ENCODE assay signal across 15 mouse cellular contexts in genomic region chr19:27905172-27905571, GRCm38 (mm10).
DNase-seq lines count a peak whose midpoint lies in the region; ATAC-seq and TF ChIP-seq lines count a peak whose summit lies in the region.
"Had no signal": no experiment of that assay in that cellular context is flagged by ENCODE, and none has a peak within 500 bp of the region (broad histone marks: within the 10 kb centered on the region; RNA-seq: fewer than 3 reads in every experiment).

No protein-coding gene starts in this region.

- no peaks in the 10 kb centered on the region for H3K9me3 ChIP-seq in forebrain, embryonic 13.5 days (replicated peaks)
- H3K9me3 ChIP-seq in forebrain, embryonic 10.5 days, result no peaks in the 10 kb centered on the region
- H3K9me3 ChIP-seq in neural tube, embryonic 13.5 days, result no peaks in the 10 kb centered on the region
- H3K9me3 ChIP-seq in neural tube, embryonic 15.5 days (replicated peaks), result no peaks in the 10 kb centered on the region
- H3K9me3 ChIP-seq: embryonic facial prominence, embryonic 15.5 days; heart, embryonic 13.5 days had no signal

- TF ChIP-seq CTCF in layer of hippocampus, adult 2 months (conservative IDR thresholded peaks at IDR 0.05), result no peak

- no peak overlapping the region for H3K4me3 ChIP-seq in forebrain, embryonic 13.5 days
- no peak overlapping the region for H3K4me3 ChIP-seq in forebrain, embryonic 10.5 days
- no peak overlapping the region for H3K4me3 ChIP-seq in layer of hippocampus, adult 2 months
- H3K4me3 ChIP-seq in neural tube, embryonic 13.5 days, result no peak overlapping the region
- no peak overlapping the region for H3K4me3 ChIP-seq in neural tube, embryonic 15.5 days (replicated peaks)
- H3K4me3 ChIP-seq: embryonic facial prominence, embryonic 15.5 days; heart, adult 2 months; heart, embryonic 13.5 days had no signal

- no peak for ATAC-seq in forebrain, embryonic 13.5 days
- no peak for ATAC-seq in neural tube, embryonic 13.5 days (ENCODE audit: low read depth)
- ATAC-seq in neural tube, embryonic 15.5 days (ENCODE audit: low FRiP score), result no peak

- no peak overlapping the region for H3K9ac ChIP-seq in forebrain, embryonic 13.5 days
- no peak overlapping the region for H3K9ac ChIP-seq in neural tube, embryonic 13.5 days
- no peak overlapping the region for H3K9ac ChIP-seq in neural tube, embryonic 15.5 days (replicated peaks)
- H3K9ac ChIP-seq: embryonic facial prominence, embryonic 15.5 days; heart, embryonic 13.5 days had no signal

- H3K27ac ChIP-seq in forebrain, embryonic 13.5 days, result peak overlapping the region; percentile 71; the same call in 1 of the 2 replicates
- no peak overlapping the region for H3K27ac ChIP-seq in forebrain, embryonic 10.5 days
- peak overlapping the region; percentile 90 for H3K27ac ChIP-seq in layer of hippocampus, adult 2 months
- H3K27ac ChIP-seq in neural tube, embryonic 13.5 days (replicated peaks), result peak overlapping the region; percentile 70; the same call in 1 of the 2 replicates
- no peak overlapping the region for H3K27ac ChIP-seq in neural tube, embryonic 15.5 days (replicated peaks)
- H3K27ac ChIP-seq: embryonic facial prominence, embryonic 15.5 days; heart, adult 2 months; heart, embryonic 13.5 days had no signal

- WGBS in forebrain, embryonic 13.5 days, result 21% methylated on average over 1 of the region's 1 CpGs
- 49% methylated on average over 1 of the region's 1 CpGs for WGBS in forebrain, embryonic 10.5 days
- WGBS in neural tube, embryonic 13.5 days, result 29% methylated on average over 1 of the region's 1 CpGs
- WGBS in neural tube, embryonic 15.5 days, result 17% methylated on average over 1 of the region's 1 CpGs

- no peak overlapping the region for H3K4me2 ChIP-seq in forebrain, embryonic 13.5 days
- no peak overlapping the region for H3K4me2 ChIP-seq in neural tube, embryonic 13.5 days
- H3K4me2 ChIP-seq in neural tube, embryonic 15.5 days, result no peak overlapping the region
- H3K4me2 ChIP-seq: embryonic facial prominence, embryonic 15.5 days; heart, embryonic 13.5 days had no signal

- H3K27me3 ChIP-seq in forebrain, embryonic 13.5 days, result peaks cover 6% of the 10 kb centered on the region; the same call in 1 of the 2 replicates
- H3K27me3 ChIP-seq in forebrain, embryonic 10.5 days (ENCODE audit: poor library complexity, severe bottlenecking), result peaks cover 60% of the 10 kb centered on the region
- H3K27me3 ChIP-seq in neural tube, embryonic 13.5 days, result no peaks in the 10 kb centered on the region
- no peaks in the 10 kb centered on the region for H3K27me3 ChIP-seq in neural tube, embryonic 15.5 days (replicated peaks)
- H3K27me3 ChIP-seq: embryonic facial prominence, embryonic 15.5 days; heart, embryonic 13.5 days had no signal

- peaks cover 13% of the 10 kb centered on the region for H3K4me1 ChIP-seq in forebrain, embryonic 13.5 days
- peaks cover 24% of the 10 kb centered on the region for H3K4me1 ChIP-seq in forebrain, embryonic 10.5 days
- H3K4me1 ChIP-seq in neural tube, embryonic 13.5 days (replicated peaks), result peaks cover 22% of the 10 kb centered on the region
- H3K4me1 ChIP-seq in neural tube, embryonic 15.5 days, result peaks cover 12% of the 10 kb centered on the region
- H3K4me1 ChIP-seq: embryonic facial prominence, embryonic 15.5 days had no signal

- peaks cover 4% of the 10 kb centered on the region; the same call in 1 of the 2 replicates for H3K36me3 ChIP-seq in forebrain, embryonic 13.5 days (ENCODE audit: poor library complexity, severe bottlenecking)
- H3K36me3 ChIP-seq in forebrain, embryonic 10.5 days (replicated peaks), result peaks cover 7% of the 10 kb centered on the region
- peaks cover 3% of the 10 kb centered on the region; the same call in 1 of the 2 replicates for H3K36me3 ChIP-seq in neural tube, embryonic 13.5 days
- no peaks in the 10 kb centered on the region for H3K36me3 ChIP-seq in neural tube, embryonic 15.5 days
- H3K36me3 ChIP-seq: embryonic facial prominence, embryonic 15.5 days had no signal

- DNase-seq in forebrain, embryonic 10.5 days (ENCODE audit: extremely low spot score, low spot score), result no peak
- no peak for DNase-seq in layer of hippocampus, adult 2 months (ENCODE audit: low spot score in 2 of 2)
- DNase-seq in layer of hippocampus, postnatal 10 days (ENCODE audit: low spot score in 2 of 2), result no peak
- DNase-seq in right cerebral cortex, postnatal 10 days (ENCODE audit: low spot score in 2 of 2), result no peak
- no peak for DNase-seq in thymus, postnatal 4 days
- DNase-seq: adrenal gland, adult 8-10 months; adrenal gland, postnatal 36 days; gastrocnemius, postnatal 10 days; heart, postnatal 36 days had no signal

Comparison
In these comparisons a context has a peak if more than half of its experiments do, and no peak if none do; other contexts are left out.
1. H3K27ac ChIP-seq: peak in forebrain, embryonic 13.5 days (single experiment), layer of hippocampus, adult 2 months (single experiment) and neural tube, embryonic 13.5 days (single experiment); none in forebrain, embryonic 10.5 days (single experiment) and neural tube, embryonic 15.5 days (single experiment).